Mouse (Mus musculus): ENCODE measurements around the gene C130032M10Rik.
"Not testable (repeated sequence)": the region's sequence is repeated elsewhere in the genome, so short reads cannot be mapped to it uniquely, and the experiment has no call there.

C130032M10Rik gene

DNA sequence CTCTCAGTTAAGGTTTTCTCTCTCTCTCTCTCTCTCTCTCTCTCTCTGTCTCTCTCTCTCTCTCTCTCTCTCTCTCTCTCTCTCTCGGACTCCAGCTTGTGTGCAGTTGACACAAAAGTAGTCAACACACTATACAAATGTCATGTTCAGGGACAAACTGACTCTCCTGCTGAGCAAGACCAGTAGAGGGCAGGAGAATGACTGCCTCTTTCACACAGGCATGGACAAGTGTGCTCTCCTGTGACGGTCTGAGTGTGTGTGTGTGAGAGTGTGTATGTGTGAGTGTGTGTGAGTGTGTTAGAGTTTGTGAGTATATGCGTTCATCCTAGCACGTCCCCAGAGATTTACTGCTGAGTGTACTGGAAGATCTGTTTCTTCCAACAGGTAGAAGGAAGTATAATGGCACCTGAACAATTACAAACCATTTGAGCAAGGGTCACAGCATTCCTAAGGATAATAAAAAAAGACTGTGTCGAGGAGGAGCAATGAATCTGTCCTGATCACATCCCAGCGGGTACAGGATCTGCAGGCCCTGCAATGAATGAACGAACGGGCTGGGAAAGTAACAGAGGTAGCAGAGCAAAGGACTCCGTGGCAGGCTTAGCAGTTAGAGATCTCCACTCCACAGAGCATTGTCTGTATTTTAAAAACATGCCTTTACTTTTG, 3.4 kb downstream of the C130032M10Rik start:
- no peak for DNase-seq (ENCODE audit: low spot score in 2 of 2)

DNA sequence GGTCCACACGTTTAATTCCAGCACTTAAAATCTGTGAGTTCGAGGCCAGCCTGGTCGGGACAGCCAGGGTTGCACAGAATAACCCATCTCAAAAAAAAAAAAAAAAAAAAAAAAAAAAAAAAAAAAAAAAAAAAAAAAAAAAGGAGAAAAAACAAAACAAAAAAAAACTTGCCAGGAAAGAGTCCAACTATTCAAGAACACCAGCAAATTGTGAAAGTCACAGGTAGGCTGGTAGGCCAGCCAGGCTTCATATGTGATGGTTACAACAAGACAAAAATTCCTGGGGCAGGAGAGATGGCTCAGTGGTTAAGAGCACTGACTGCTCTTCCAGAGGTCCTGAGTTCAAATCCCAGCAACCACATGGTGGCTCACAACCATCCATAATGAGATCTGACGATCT, 5.0 kb downstream of the C130032M10Rik start:
- DNase-seq (ENCODE audit: low spot score in 2 of 2) = not testable (repeated sequence)

DNA sequence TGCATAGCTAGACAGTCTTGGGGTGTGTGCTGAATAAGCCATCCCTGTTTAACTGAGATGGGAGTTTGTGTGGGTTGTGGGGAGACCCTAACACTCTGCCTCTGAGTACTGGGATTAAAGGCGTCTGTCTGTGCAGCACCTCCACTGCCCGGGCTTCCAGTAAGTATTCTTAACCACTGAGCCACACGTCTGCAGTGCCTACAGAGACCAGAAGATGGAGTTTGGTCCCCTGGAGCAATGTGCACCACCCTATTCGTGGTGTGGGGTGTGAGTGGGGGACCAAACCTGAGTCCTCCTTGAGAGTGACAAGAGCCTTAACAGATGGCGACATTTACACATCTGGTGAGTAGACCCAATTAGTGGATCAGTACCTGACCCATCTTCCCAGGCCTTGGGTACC, 6.5 kb downstream of the C130032M10Rik start:
- no peak for DNase-seq (ENCODE audit: low spot score in 2 of 2)

DNA sequence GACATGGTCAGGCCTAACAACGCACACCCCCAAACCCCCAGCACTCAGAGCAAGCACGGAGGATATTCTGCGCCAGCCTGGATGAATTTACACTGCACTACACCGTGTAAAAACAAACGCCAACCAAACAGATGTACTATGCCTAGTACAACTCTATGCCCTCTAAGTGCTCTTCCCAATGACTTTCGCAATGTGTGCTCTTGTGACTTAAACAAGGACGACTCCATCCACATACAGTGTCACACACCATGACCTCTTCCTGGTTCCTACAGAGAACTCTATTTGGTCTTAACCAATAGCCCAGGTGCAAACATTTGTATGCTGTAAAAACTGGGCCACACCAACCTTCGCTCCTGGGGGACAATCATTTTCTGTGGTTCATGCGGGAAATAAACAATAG, 7.0 kb downstream of the C130032M10Rik start:
- DNase-seq (ENCODE audit: low spot score in 2 of 2) = no peak

DNA sequence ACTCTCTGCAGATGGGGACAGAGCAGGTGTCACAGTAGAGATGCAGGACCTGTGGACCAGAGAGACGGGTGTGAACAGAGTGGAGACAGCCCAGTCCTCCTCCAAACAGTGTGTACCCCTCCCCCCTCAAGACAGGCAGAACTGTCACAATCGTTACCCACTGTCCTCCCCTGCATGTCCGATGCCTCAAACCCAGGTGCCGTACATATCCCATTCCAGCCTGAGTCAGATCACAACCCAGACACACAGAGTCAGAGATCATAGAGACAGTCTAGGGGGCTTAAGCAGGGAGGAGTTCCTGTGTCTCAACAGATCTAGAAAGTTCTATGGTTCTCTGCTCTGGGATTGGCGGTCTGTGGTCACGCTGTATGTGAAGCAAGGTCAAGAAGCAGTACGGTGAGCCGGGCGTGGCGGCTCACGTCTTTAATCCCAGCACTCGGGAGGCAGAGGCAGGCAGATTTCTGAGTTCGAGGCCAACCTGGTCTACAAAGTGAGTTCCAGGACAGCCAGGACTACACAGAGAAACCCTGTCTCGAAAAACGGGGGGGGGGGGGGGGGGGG, 9.7 kb downstream of the C130032M10Rik start:
- DNase-seq (ENCODE audit: low spot score in 2 of 2) = no peak

DNA sequence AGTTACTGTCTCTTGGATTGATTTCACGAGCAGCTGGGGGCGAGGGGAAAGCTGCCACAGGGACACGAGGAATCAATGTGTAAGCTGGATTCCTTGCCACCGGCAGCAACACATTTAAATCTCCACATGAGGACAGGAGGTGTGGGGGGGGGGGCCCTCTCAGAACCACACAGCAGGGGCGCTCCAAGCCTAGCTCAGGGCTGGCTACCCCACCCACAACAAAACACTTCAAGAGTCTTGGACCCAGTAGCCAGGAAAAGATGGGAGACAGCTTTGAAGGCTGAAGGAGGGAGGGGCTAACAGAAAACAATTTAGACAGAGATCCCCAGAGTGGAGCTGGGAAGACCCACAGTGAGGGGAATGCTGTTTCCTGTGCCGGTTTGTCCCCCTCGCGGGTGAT, 10.4 kb downstream of the C130032M10Rik start:
- DNase-seq (ENCODE audit: low spot score in 2 of 2) = no peak

DNA sequence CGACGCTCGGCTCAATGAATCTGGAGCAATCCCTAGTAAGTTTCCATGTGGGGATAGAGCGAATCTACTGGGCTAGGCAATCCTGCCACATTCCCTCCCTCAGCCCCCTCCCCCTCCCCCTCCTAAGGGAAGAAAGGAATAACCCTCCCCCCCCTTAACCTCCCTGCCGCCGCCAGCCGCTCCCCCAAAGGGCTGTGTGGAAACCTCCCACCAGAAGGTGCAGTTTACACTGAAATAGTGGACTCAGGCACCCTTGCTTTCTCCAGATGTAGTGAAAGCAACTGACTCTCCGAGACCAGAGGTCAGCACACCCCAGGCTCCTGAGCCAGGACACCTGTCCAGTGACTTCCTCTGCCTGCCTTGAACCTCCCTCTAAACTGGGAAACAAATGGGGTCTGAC, 11.1 kb downstream of the C130032M10Rik start:
- DNase-seq (ENCODE audit: low spot score in 2 of 2) = no peak

DNA sequence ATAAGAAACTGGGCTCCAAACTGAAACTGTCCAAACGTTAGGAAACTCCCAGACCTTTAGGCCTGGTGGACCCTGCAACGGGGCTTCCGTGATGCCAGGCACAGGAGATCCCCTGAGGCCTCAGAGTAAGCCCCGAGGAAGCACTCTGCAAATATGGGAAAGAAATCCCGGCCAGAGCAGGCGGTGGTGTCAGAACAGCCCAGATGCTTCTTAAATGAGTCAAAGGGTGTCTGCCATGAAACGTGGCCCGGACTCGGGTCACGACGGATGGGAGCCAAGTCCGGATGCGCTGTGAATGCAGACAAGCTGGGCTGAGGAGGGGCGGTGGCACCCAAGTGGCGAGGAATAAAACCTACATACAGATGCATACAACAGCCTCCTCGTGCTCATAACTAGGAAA, 11.6 kb downstream of the C130032M10Rik start:
- peak in 1 of 2 experiments; percentile 22 for DNase-seq (ENCODE audit: low spot score in 2 of 2)

DNA sequence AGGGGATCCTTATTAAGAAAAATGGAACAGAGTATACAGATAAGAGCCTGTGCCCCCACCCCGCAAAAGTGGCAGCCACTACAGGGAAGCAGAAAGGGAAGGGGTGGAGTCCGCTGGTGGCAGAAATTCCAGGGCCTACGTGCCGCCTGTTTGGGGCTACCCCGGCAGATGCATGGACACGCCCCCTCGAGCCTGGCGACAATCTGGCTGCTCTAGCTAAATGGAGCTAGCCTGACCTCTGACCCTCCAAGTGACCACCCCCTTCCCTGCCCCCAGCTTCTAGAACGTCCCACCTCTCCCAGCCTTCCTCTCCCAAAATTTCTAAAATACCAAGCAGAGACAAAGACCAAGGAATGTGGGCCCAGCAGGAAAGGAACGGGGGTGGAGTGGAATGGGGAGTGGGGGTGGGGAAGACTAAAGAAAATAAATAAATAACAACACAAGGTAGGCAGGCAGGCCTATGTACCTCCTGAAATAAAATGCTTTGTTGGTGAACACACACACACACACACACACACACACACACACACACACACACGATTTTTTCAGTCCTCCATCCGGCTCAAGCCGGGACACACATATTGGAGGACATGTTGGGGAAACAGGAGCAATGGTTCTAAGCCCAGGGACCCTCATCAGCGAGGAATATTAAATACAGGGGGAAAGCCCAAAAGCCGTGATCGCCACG, 12.6 kb downstream of the C130032M10Rik start:
- DNase-seq (ENCODE audit: low spot score in 2 of 2) = no peak

DNA sequence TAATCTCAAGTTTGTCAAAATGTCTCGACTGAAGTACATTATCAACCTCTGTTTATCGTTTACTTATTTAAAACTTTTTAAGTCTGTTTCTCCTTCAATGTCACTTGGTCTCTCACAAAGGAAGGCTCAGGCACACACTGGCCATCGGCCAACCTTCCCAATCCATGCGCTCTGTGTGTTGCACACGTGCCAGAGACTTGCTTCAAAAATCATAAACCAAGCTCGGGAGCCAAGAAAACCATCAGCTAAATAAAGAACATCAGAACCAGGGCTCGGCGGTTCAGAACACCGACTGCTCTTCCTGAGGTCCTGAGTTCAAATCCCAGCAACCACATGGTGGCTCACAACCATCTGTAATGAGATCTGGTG, 13.2 kb downstream of the C130032M10Rik start:
- DNase-seq (ENCODE audit: low spot score in 2 of 2) = no peak

DNA sequence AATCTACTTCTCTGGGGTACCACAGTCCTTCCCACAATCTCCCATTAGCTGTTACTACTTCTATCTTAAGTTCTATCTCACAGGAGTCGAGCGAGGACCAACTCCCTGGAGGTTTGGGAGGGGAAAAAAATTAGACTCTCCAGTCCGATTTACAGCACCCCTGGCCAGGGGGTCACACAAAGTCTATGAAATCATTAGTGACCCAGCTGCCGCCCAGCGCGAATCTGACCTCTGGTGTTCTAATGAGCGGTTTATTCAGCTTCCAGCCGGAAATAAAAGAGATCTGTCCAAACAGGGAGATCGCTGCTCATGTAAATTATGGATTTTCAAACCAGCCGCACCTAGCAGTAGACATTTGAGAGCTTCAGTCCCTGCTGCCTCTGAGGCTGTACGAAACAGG, 15.8 kb downstream of the C130032M10Rik start:
- no peak for DNase-seq (ENCODE audit: low spot score in 2 of 2)

DNA sequence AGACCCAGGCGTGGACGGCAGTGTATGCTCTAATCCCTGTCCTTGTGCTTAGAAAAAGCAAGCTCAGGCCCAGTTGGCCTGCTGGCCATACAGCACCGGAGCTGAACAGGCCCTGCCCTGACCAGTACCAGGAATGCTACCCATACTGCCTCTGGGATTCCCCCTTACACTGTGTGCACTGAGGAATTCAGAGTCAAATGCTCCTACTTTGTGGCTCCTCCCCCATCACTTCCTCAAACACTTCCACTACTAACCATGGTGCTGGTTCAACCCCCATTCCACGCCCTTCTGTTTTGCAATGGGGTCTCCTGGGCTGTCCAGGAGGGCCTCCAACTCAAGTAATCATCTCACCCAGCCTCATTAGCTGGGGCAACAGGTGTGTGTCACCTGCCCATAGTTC, 18.4 kb downstream of the C130032M10Rik start:
- DNase-seq (ENCODE audit: low spot score in 2 of 2) = no peak

DNA sequence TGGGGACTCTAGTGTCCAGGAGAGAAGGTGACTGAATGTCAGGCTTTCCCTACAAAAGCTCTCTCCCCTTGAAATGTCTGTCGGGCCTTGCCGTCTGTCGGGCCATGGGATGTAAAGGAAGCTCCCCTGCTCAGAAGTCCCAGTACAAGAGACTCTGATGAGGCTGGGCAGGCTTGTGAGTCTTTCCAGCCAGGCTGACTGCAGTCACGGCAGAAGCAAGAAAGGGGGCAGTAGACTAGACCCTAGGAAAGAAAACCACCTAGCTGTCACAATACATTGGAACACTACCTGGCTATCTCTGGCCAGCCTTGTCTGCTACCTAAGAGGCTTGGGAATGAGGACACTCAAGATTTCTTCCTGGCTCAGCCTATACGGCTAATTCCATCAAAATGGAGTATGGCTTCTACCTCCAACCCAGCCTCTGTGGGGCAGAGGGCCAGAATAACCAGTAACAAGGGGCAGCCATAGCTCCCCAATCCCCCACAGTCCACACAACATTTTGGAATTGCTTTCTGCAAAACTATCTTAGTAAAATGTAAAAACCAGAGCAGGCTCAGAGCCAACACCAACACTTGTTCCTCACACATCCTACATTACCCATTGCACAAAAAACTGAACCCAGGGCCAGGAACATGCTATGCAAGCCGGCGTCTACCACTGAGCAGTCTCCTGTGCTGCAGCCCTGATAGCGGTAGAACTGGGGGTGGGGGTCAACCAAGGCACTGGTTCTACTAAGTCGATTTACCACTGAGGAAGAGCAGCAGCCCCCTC, 19.4 kb downstream of the C130032M10Rik start:
- no peak for DNase-seq (ENCODE audit: low spot score in 2 of 2)

DNA sequence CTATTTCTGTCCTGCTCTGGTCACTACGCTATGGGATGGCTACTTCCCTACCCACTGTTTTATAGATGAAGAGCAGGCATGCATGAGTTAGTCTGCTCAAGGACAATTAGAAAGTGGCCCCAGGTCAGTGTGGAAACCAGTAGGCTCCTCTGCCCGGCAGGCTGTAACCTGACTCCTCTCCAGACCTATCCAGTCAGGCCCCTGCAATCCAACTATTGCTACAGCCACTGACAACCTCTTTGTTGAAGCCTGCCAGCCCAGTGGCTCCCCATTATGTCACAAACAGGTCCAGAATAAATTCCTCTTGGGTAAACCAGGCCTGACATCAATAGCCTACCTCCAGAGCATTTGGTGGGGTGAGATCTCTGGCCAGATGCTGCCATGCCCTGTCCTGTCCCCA, 21.1 kb downstream of the C130032M10Rik start:
- no peak for DNase-seq (ENCODE audit: low spot score in 2 of 2)

DNA sequence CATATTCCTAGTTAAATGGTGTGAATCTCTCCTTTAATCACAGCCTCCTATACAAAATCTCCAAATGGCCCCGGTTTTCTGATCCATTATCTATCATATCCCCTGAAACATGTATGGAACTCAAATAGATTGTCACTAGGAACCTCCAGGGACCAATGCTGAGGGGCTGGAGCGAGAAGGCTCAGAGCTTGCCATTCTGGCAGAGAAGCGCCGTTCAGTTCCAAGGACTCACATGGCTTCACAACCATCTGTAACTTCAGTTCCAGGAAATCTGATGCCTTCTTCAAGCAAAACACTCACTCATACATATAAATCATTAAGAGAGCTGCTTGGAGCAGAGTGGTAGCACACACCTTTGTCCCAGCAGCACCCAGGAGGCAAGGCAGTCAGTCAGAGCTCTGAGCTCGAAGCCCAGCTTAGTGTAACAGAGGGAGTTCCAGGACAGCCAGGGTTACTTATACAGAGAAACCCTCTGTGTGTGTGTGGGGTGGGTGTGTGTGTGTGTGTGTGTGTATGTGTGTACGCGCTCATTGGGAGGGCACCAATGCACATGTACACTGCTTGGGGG, 23.6 kb downstream of the C130032M10Rik start:
- DNase-seq (ENCODE audit: low spot score in 2 of 2) = no peak

DNA sequence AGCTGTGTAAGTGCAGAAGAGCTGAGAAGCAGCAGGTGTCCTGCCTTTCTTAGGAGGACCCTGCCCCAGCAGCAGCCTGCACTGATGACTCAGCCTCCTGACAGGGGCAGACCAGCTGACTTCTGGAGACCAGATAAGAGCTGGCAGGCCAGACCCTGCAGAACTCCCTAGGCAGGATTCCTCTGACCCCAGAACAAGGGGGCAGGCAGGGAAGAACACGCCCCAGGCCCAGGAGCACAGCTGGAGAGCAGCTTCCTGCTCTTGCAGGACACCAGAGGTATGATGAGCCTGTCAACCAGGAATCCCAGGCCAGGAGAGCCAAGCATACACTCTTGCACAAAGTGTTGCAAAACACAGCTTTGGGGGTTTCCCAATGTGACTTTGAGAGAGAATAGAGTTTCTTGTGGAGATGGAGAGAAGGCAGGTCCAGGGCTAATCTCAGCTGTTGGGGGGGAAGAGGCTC, 25.8 kb downstream of the C130032M10Rik start:
- DNase-seq (ENCODE audit: low spot score in 2 of 2) = no peak

DNA sequence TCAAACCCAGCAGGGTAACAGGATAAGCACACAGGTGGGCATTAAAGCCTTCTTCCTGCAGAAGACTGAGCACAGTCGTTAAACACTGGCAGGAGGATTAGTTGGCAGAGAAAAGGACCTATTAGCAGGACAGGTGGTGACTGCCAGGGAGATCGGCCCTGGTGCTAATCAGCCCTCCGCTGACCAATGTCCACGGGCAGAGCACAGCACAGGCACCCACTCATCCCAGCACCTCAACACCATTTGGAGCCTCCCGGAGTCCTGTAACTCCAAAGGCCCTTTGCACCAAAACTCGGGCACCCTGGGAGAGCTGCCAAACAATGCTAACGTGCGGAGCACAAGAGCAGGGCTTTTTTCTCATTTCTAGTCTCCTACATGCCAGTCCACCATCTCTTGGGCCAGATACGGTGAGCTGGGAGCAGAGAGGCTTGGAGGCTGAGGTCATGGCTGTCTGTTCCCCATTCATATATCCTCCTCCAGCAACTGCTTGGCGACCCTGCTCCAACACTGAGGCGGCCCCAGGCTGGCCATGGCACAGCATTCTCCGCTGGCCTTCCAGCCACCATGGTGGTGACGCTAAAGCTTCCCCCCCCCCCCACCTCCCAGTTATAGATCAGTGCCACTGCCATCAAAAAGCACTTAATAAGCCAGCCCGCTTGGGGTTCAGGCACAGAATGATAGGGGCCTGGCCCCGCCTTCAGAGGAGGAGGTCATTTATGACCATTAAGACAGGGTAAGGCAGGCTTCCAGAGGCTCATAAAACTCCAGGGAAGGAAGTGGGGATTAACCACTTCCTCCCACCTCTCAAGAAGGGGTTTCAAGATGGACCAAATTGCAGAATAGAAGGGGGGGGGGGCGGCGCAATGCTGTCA, 28.6 kb downstream of the C130032M10Rik start:
- DNase-seq (ENCODE audit: low spot score in 2 of 2) = no peak

DNA sequence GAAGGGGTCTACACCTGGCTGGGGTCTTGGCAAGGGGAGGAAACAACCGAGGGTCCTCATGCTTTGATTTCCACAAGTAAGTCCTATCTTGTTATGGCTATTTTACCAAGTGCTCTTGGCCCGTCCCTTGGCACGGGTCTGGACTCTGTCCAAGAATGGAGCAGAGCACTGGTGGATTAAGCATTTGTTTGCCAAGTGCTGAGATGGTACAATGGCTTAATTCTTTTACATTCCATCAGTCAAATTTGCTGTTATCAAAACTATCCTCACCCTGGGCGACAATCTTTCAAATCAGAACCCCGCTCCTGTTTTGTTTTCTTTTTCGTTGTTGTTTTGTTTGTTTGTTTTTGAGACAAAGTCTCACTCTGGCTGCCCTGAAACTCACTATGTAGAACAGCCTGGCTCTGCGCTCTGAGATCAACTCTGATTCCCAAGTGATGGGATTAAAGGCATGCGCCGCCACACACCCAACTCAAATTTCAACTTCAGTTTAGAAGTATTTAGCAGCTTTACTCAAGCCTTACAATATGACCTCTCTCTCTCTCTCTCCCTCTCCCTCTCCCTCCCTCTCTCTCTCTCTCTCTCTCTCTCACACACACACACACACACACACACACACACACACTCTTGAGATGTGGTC, 29.4 kb downstream of the C130032M10Rik start:
- DNase-seq (ENCODE audit: low spot score in 2 of 2) = no peak

DNA sequence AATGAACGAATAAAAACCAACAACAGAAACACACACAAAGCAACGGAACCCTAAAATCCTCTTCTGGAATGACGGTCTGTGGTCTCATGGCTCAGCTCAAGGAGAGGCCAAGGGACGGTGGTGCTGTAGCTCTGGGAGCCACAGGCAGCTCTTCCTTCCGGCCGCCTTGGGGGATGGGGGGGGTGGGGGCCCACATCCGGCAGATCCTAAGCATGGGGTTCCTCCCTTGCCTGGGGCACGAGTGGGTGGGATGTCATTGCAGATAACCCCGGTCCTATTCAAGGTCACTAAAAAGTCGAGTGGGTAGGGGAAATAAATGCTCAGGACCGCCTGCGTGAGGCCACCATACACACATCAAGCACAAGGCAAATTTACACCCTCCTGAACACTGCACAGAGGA, 31.3 kb downstream of the C130032M10Rik start:
- DNase-seq (ENCODE audit: low spot score in 2 of 2) = no peak

DNA sequence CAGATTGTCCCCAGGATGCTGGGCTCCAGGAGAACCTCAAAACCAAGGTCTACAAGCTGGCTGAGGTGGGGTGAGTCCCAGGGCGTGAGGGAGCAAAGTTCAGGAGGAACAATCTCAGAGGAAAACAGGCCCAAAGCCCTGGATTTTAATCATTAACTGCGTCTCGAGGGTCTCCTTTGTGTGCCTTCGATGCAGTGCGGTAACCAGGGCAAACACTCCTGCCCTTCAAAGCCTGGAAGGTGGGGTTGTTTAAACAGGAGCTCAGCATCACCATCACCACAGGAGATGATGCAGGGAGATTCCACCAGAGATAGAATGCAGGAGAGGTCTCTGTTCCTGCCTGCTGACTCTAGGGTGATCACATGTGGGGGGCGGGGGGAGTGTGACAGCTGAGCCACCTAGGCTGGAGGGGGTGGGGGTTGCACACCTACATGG, 32.2 kb downstream of the C130032M10Rik start:
- DNase-seq (ENCODE audit: low spot score in 2 of 2) = no peak

DNA sequence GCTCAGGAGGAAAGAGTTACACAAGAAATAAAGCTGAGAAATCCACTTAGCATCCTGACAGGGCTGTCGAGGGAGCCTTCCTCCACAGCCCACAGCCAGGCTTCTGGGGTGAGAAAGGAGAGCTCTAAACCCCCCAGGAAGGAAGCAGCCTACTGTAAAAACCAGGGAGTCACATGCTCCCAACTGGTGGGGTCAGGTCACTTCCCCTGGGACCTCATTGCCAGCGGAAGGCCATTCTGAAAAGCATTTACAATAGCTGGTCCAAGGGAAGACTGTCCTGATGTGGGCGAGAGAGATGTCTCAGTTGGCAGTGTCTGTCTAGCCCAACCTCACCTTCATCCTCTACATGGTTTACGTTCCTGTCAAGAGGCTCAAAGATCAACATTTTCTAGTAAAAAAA, 33.0 kb downstream of the C130032M10Rik start:
- DNase-seq (ENCODE audit: low spot score in 2 of 2) = no peak

Data from cerebellum, postnatal 4 days (tissue).